Mouse (Mus musculus): ENCODE results near the gene Gpr101. TPM values are rescaled to one million over a fixed set of nuclear protein-coding genes. Genes with fewer than 3 reads are reported as not detected.

Gene Gpr101
- not detected for total RNA-seq (2023)

GRCm38 (mm10) chrX:57503634-57504033 lies at the start of gene Gpr101:
Gene Gpr101, minus strand, starts transcription at chrX:57503757.

Other genes with a start within 250 kb of the Gpr101 start
- gene Arhgef6, start 165.0 kb downstream of the Gpr101 start, total RNA-seq (2023), result 85.1 TPM
- 80.1 TPM for gene Rbmx, start 110.7 kb downstream of the Gpr101 start, total RNA-seq (2023)
- not detected for gene Gm364, start 94.6 kb downstream of the Gpr101 start, total RNA-seq (2023)